Mouse (Mus musculus) lung, postnatal 0 days (tissue): ENCODE results near the gene Ankrd16. TPM values are rescaled to one million over a fixed set of nuclear protein-coding genes. Genes with fewer than 3 reads are reported as not detected.

Experiments used
- ATAC-seq: fragments of 200-750 bp; cut with Nextera tagmentation; 2 replicates; pipeline ENCODE4 v1.8.0; 2017; ENCODE audit warnings: moderate library complexity
- DNase-seq: peaks from one replicate; pipeline ENCODE4 v3.0.0-alpha.2; 2016; ENCODE audit warnings: low spot score
- H3K27ac ChIP-seq: fragments of 300-500 bp; sonication (generic); 2 replicates; pipeline ENCODE4 v1.5.1; 2014; ENCODE audit warnings: antibody characterized with exemption, mild to moderate bottlenecking, low read length, mixed read lengths
- H3K27me3 ChIP-seq: fragments of 300-500 bp; sonication (generic); replicated peaks from 2 replicates; pipeline ENCODE4 v1.6.1; 2014; ENCODE audit warnings: low read length, mixed read lengths; ENCODE audit not compliant: insufficient read depth
- H3K36me3 ChIP-seq: fragments of 300-500 bp; sonication (generic); 2 replicates; pipeline ENCODE4 v1.6.1; 2014; ENCODE audit warnings: low read length, mixed read lengths; ENCODE audit not compliant: insufficient read depth
- H3K4me1 ChIP-seq: fragments of 300-500 bp; sonication (generic); 2 replicates; pipeline ENCODE4 v1.6.1; 2014; ENCODE audit warnings: antibody characterized with exemption, low read depth, low read length, mixed read lengths; ENCODE audit not compliant: insufficient read depth
- H3K4me2 ChIP-seq: fragments of 300-500 bp; sonication (generic); replicated peaks from 2 replicates; pipeline ENCODE4 v1.6.1; 2014; ENCODE audit warnings: low read depth, mild to moderate bottlenecking, low read length, moderate library complexity, mixed read lengths
- H3K4me3 ChIP-seq: fragments of 300-500 bp; sonication (generic); 2 replicates; pipeline ENCODE4 v1.5.1; 2014; ENCODE audit warnings: low read depth, low read length
- H3K9ac ChIP-seq: fragments of 300-500 bp; sonication (generic); replicated peaks from 2 replicates; pipeline ENCODE4 v1.6.1; 2014; ENCODE audit warnings: low read depth, mild to moderate bottlenecking
- H3K9me3 ChIP-seq: fragments of 300-500 bp; sonication (generic); 2 replicates; pipeline ENCODE4 v1.6.1; 2016; ENCODE audit warnings: low read length, mixed read lengths
- CTCF ChIP-seq: IDR thresholded peaks from 2 replicates; pipeline ENCODE4 v1.5.1; 2016; ENCODE audit warnings: antibody characterized with exemption, mild to moderate bottlenecking
- EP300 ChIP-seq: IDR thresholded peaks from 2 replicates; pipeline ENCODE4 v1.6.1; 2016; ENCODE audit warnings: antibody characterized with exemption, mild to moderate bottlenecking, control low read depth
- WGBS: fragments of 180-500 bp; shearing (Covaris S2); extraction: QIAGEN DNeasy Blood & Tissue Kit; methylation state at CpG from one replicate; pipeline ENCODE4 v1.1.7; 2014; 5-methylcytosine and 5-hydroxymethylcytosine counted together
- polyA plus RNA-seq: library from polyadenylated mRNA; unstranded; fragments of >200 nt; fragmentation: Nextera tagmentation; extraction: Ambion mirVana; gene quantifications from 2 replicates; pipeline ENCODE4 v1.2.1, GENCODE M21; 2015

Ankrd16 gene
- polyA plus RNA-seq, 1 experiment from 2014 or later: 30.3 TPM

- Histone ChIP-seq H3K4me1 (no peaks in the 10 kb centered on the region), H3K9me3 (no peaks in the 10 kb centered on the region), H3K27me3 (no peaks in the 10 kb centered on the region), H3K4me2 (no peak overlapping the region), H3K4me3 (no peak overlapping the region), H3K9ac (no peak overlapping the region), H3K27ac (no peak overlapping the region), H3K36me3 (peaks cover 59% of the 10 kb centered on the region)
- ATAC-seq: no peak
- WGBS: 91% methylated on average over 4 of the region's 4 CpGs
- no peak for DNase-seq
- TF ChIP-seq CTCF (no peak), EP300 (no peak)
These were observed 15.1 kb upstream of the Ankrd16 start for GRCm38 (mm10) chr2:11762541-11762940.

- H3K4me1 ChIP-seq: no peaks in the 10 kb centered on the region
- no peak overlapping the region for H3K4me2 ChIP-seq
- DNase-seq: peak; percentile 80
- no peaks in the 10 kb centered on the region for H3K9me3 ChIP-seq
- ATAC-seq: peak; percentile 90
- no peak overlapping the region for H3K4me3 ChIP-seq
- peak; percentile 30; the same call in 1 of the 2 replicates for TF ChIP-seq EP300
- TF ChIP-seq CTCF: no peak
- H3K9ac ChIP-seq: no peak overlapping the region
- WGBS: 63% methylated on average over 4 of the region's 4 CpGs
- H3K27ac ChIP-seq: no peak overlapping the region; the same call in 1 of the 2 replicates
- H3K27me3 ChIP-seq: no peaks in the 10 kb centered on the region
- H3K36me3 ChIP-seq: peaks cover 32% of the 10 kb centered on the region
These were observed 12.0 kb upstream of the Ankrd16 start for GRCm38 (mm10) chr2:11765694-11766093.

- no peaks in the 10 kb centered on the region for H3K9me3 ChIP-seq
- no peak overlapping the region for H3K27ac ChIP-seq
- no peak for DNase-seq
- H3K36me3 ChIP-seq: peaks cover 26% of the 10 kb centered on the region
- H3K4me2 ChIP-seq: no peak overlapping the region
- no peak for TF ChIP-seq CTCF
- no peak for TF ChIP-seq EP300
- H3K4me3 ChIP-seq: no peak overlapping the region
- no peaks in the 10 kb centered on the region for H3K4me1 ChIP-seq
- ATAC-seq: no peak
- no peak overlapping the region for H3K9ac ChIP-seq
- 76% methylated on average over 5 of the region's 5 CpGs for WGBS
- H3K27me3 ChIP-seq: no peaks in the 10 kb centered on the region
These were observed 11.1 kb upstream of the Ankrd16 start for GRCm38 (mm10) chr2:11766485-11767160.

- no peak overlapping the region for H3K9ac ChIP-seq
- no peaks in the 10 kb centered on the region for H3K9me3 ChIP-seq
- no peaks in the 10 kb centered on the region for H3K4me1 ChIP-seq
- 86% methylated on average over 10 of the region's 10 CpGs for WGBS
- H3K27ac ChIP-seq: no peak overlapping the region
- DNase-seq (peak; percentile 13), ATAC-seq (peak; percentile 35; the same call in 1 of the 2 replicates)
- H3K4me3 ChIP-seq: no peak overlapping the region
- no peak overlapping the region for H3K4me2 ChIP-seq
- no peaks in the 10 kb centered on the region for H3K27me3 ChIP-seq
- TF ChIP-seq EP300 (no peak), CTCF (no peak)
- H3K36me3 ChIP-seq: peaks cover 23% of the 10 kb centered on the region
These were observed 10.5 kb upstream of the Ankrd16 start for GRCm38 (mm10) chr2:11767161-11767545.

- H3K4me3 ChIP-seq: no peak overlapping the region
- ATAC-seq (no peak), DNase-seq (peak; percentile 9)
- H3K27me3 ChIP-seq: no peaks in the 10 kb centered on the region
- 65% methylated on average over 4 of the region's 4 CpGs for WGBS
- no peaks in the 10 kb centered on the region for H3K36me3 ChIP-seq
- peaks cover 4% of the 10 kb centered on the region; the same call in 1 of the 2 replicates for H3K4me1 ChIP-seq
- H3K9me3 ChIP-seq: no peaks in the 10 kb centered on the region
- H3K27ac ChIP-seq: no peak overlapping the region
- H3K9ac ChIP-seq: no peak overlapping the region
- TF ChIP-seq EP300 (no peak), CTCF (no peak)
- H3K4me2 ChIP-seq: no peak overlapping the region
These were observed 6.0 kb upstream of the Ankrd16 start for GRCm38 (mm10) chr2:11771701-11772100.

- ATAC-seq (no peak), DNase-seq (no peak)
- Histone ChIP-seq H3K4me2 (no peak overlapping the region), H3K4me3 (no peak overlapping the region), H3K27me3 (no peaks in the 10 kb centered on the region), H3K9ac (no peak overlapping the region), H3K4me1 (peaks cover 5% of the 10 kb centered on the region; the same call in 1 of the 2 replicates), H3K27ac (no peak overlapping the region), H3K36me3 (no peaks in the 10 kb centered on the region), H3K9me3 (no peaks in the 10 kb centered on the region)
- 80% methylated on average over 4 of the region's 4 CpGs for WGBS
- TF ChIP-seq CTCF (no peak), EP300 (no peak)
These were observed 5.3 kb upstream of the Ankrd16 start for GRCm38 (mm10) chr2:11772401-11772800.
